Mouse (Mus musculus) lung, postnatal 10 days (tissue): ENCODE results near the gene Clic1.
A peak's percentile ranks its signal among the peaks of the same experiment; 100 is the strongest.

Experiments used
- DNase-seq: peaks from one replicate; pipeline ENCODE4 v3.0.0; 2021

Gene Clic1

DNA sequence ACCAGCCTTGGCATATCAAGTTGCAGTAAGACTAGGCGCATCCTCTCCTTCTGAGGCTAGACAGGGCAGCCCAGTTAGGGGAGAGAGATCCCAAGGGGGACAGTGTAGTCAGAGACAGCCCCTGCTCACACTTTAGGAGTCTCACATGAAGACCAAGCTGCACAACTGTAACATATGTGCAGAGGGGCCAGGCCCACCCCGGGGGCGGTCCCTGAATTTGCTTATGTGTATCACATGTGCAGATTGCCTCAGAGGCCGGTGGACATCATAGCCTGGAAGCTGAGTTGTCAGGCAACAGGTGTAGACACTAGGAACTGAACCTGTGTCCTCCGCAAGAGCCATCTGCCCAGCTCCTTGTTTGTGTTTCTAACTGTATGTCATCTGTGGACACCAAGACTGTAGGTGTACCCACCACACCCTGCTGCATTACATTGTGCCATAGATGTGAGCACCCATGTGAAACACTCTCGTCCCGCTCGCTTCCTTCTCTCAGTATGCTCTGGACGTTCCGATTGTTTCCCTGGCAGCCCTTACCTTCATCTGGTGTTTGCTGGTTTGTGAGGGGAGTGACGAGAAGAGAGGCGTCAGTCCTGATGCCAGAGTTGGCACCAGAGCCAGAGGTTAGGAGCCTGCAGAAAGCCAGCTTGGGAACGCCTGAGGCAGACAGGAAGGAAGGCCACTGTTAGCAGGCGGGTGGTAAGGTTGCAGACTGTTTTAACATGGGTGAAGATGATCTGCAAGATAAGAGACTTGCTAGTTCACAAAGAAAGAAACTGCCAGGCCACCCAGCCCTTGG, 42.8 kb downstream of the Clic1 start:
- peak; percentile 62 for DNase-seq

DNA sequence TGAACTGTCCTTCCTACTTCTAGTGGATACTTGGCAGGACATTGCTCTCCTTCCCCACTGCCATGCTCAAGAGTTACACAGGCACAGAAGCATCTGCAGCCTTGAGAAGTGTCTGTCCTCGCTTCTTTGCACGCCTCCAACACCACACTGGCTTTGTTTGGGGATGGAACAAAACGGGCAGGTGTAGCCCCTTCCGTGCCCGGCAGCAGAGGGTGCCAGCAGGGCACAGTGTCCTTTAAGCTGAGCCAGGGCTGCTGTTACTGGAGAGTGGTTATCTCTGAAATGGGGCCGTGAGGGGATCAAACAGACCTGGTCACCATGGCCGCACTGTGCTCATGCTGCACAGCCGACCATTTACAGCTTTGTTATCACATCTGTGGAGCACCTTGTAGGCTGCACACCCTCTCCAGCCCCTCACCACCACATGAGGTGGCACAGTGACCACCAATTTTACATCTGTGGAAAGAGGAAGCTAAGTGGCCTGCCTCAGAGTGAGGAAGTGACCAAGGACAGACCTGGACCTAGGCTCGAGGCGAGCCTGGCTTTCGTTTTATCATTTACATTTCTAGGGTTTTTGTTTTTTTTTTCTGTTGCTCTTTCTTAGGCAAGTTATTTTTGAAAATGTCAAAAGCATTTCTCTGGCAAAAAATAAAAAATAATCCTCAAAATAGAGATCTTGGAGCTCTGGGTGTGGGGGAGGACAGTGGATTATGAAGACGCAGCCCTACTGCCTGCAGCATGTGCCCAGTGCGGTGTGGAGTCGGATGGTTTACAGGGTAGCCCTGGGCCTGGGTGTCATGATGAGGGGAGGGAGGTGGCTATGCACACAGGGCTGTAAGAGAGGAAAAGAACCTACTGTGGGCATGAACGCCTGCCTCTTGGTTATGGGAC, 45.0 kb downstream of the Clic1 start:
- DNase-seq = no peak

GRCm38 (mm10) chr17:35096597-35096996, 46.8 kb downstream of the Clic1 start:
- DNase-seq = no peak

- DNase-seq = peak; percentile 57
Observed at GRCm38 (mm10) chr17:35097164-35097655, 47.4 kb downstream of the Clic1 start.

- no peak for DNase-seq
Observed at GRCm38 (mm10) chr17:35100196-35100765, 50.5 kb downstream of the Clic1 start.

- DNase-seq = no peak
Observed at GRCm38 (mm10) chr17:35101161-35101560, 51.4 kb downstream of the Clic1 start.

GRCm38 (mm10) chr17:35102299-35102698, 52.5 kb downstream of the Clic1 start:
- DNase-seq = no peak

- DNase-seq = no peak
Observed at GRCm38 (mm10) chr17:35103221-35103690, 53.5 kb downstream of the Clic1 start.

- no peak for DNase-seq
Observed at GRCm38 (mm10) chr17:35104079-35104478, 54.3 kb downstream of the Clic1 start.

DNA sequence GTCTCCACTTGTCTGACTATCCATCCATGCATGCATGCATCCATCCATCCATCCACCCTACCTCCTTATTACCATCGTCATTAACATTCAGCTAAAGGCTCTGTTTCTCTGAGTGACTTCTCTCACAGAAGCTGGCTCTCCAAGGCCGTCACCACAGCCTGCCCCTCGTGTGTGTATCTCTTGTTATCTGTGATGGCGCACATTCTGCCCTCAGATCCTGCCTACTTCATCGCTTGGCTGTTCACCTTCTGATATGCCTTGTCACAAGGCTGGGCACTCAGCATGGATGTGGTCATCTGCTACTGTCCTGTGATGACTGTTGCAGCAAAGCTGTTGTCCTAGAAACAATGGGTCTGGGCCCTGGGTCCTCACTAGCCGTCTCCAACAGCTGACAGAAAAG, 55.0 kb downstream of the Clic1 start:
- no peak for DNase-seq

GRCm38 (mm10) chr17:35105740-35106389, 56.1 kb downstream of the Clic1 start:
- DNase-seq = peak; percentile 51

DNA sequence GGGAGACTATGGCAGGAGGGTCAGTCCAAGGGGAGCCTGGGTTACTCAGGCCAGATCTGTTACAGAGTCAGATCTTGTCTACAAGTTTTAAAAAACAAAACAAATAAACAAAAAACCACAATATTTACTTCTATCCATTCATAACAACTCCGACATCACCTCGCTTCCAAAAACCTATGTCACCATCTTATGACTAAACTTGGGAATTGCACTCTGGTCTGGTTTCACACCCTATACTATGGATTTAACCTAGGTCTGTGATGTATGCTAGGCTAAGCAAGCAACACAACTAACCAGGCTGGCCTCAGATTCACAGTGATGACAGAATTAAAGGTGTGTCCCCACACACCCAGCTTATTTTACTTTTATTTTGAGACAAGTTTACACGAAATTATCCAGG, 56.8 kb downstream of the Clic1 start:
- DNase-seq = no peak

DNA sequence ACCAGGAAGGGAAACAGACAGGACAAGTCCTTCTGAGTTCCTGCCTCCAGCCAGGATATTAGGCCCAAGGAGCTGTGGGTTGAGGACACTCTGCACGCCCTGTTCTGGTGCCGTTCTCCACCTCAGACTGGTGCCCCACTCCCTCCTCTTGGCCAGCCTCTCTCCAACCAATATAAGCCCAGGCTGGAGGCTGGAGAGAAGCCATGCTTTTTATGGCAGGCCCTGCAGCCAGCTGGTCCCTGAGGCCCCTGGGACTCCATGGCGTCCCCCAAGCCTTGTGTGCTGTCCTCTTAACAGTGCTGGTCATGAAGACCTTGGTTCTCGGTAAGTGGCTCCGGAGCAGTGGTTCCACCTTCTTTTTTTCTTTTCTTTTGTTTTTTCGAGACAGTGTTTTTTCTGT, 58.3 kb downstream of the Clic1 start, which contains the start of gene Ly6g5c:
Gene Ly6g5c (plus strand): TSS at position 183 of the 400 bp plus-strand sequence.
- DNase-seq = no peak
